Mouse (Mus musculus): Measurements from ENCODE around the gene Lin37.
A peak's percentile ranks its signal among the peaks of the same experiment; 100 is the strongest.

Lin37 gene

GRCm38 (mm10) chr7:30551445-30552101, 8.1 kb downstream of the Lin37 start:
- DNase-seq = no peak

GRCm38 (mm10) chr7:30550603-30551002, 9.0 kb downstream of the Lin37 start:
- DNase-seq = no peak

- no peak for DNase-seq
Observed at GRCm38 (mm10) chr7:30549880-30550279, 9.8 kb downstream of the Lin37 start.

- DNase-seq = no peak
Observed at GRCm38 (mm10) chr7:30544327-30544726, 15.3 kb downstream of the Lin37 start.

GRCm38 (mm10) chr7:30540572-30540971, 19.1 kb downstream of the Lin37 start:
- DNase-seq = no peak

GRCm38 (mm10) chr7:30534633-30535577, 24.7 kb downstream of the Lin37 start, which contains the start of gene Arhgap33:
TSS of gene Arhgap33 (minus strand) at chr7:30535060.
- DNase-seq = peak; percentile 98

GRCm38 (mm10) chr7:30533941-30534632, 25.6 kb downstream of the Lin37 start:
- DNase-seq = no peak

- DNase-seq = no peak
Observed at GRCm38 (mm10) chr7:30532931-30533330, 26.7 kb downstream of the Lin37 start.

GRCm38 (mm10) chr7:30531291-30531815, 28.3 kb downstream of the Lin37 start:
- peak; percentile 83 for DNase-seq

- DNase-seq = no peak
Observed at GRCm38 (mm10) chr7:30526981-30527380, 32.7 kb downstream of the Lin37 start.

- no peak for DNase-seq
Observed at GRCm38 (mm10) chr7:30526399-30526798, 33.2 kb downstream of the Lin37 start.

GRCm38 (mm10) chr7:30525954-30526353, 33.7 kb downstream of the Lin37 start:
- no peak for DNase-seq

GRCm38 (mm10) chr7:30524487-30524886, 35.2 kb downstream of the Lin37 start:
- no peak for DNase-seq

- DNase-seq = no peak
Observed at GRCm38 (mm10) chr7:30522871-30523270, 36.8 kb downstream of the Lin37 start.

GRCm38 (mm10) chr7:30520856-30521255, 38.8 kb downstream of the Lin37 start:
- no peak for DNase-seq

- no peak for DNase-seq
Observed at GRCm38 (mm10) chr7:30520396-30520795, 39.2 kb downstream of the Lin37 start.

- no peak for DNase-seq
Observed at GRCm38 (mm10) chr7:30518325-30518724, 41.3 kb downstream of the Lin37 start.

- DNase-seq = no peak
Observed at GRCm38 (mm10) chr7:30515003-30515760, 44.5 kb downstream of the Lin37 start.

- no peak for DNase-seq
Observed at GRCm38 (mm10) chr7:30508061-30508460, 51.6 kb downstream of the Lin37 start.

Data from right cerebral cortex, adult 18-20 months (tissue).